Mouse (Mus musculus) spleen, adult 18-20 months (tissue): ENCODE data around the gene Uevld.
"Not testable (repeated sequence)": the region's sequence is repeated elsewhere in the genome, so short reads cannot be mapped to it uniquely, and the experiment has no call there.

Source experiments
- DNase-seq, 2 experiments: peaks; one replicate each; pipeline ENCODE4 v3.0.0; 2022; ENCODE audit warnings: mixed read lengths in 2 of 2

The Uevld gene

DNA sequence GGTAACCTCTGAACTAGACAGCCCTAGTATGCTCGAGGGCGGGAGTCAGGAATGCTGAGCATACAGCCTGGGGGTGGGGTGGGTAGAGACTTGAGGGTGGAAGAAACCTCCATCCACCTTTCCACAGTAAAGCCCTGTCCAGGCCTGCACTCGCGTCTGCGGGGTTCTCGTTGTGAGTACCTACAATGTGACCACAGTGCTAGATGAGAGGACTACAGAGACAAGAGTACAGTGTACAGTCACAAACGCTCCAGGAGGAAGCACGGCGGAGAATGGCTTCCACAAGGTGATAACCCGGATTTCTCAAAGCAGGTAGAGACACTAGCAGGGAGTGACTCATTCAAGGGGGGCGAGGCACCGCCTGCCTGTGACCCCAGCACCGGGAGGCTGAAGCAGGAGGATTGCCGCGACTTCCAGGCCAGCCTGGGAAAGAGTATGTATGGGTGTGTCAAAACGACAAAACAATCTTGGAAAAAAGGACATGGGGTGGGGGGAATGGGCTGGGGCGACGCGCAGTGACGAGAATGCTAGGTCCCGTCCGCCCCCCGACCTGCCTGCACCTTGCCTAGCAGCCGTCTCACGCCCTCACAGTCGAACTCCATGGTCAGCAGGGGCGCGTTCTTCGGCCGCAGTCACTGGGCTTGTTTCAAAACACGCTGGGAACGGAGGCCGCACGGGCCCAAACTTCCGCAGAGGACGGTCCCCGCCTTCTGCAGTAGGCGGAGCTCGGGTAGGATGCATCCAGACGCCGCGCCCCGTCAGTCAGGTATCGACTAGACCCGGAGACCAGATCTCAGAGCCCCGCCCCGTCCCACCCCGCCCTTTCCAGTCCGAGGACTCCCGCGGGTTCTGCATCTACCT, at the start of gene Uevld:
TSS of gene Uevld (minus strand) at position 697 of the 861 bp plus-strand sequence.
- DNase-seq: peak; percentile 78 to 90

- no peak for DNase-seq
Observed at GRCm38 (mm10) chr7:47007818-47008167, 49.5 kb upstream of the Uevld start.

GRCm38 (mm10) chr7:47007109-47007780, 48.9 kb upstream of the Uevld start:
- DNase-seq: no peak

DNA sequence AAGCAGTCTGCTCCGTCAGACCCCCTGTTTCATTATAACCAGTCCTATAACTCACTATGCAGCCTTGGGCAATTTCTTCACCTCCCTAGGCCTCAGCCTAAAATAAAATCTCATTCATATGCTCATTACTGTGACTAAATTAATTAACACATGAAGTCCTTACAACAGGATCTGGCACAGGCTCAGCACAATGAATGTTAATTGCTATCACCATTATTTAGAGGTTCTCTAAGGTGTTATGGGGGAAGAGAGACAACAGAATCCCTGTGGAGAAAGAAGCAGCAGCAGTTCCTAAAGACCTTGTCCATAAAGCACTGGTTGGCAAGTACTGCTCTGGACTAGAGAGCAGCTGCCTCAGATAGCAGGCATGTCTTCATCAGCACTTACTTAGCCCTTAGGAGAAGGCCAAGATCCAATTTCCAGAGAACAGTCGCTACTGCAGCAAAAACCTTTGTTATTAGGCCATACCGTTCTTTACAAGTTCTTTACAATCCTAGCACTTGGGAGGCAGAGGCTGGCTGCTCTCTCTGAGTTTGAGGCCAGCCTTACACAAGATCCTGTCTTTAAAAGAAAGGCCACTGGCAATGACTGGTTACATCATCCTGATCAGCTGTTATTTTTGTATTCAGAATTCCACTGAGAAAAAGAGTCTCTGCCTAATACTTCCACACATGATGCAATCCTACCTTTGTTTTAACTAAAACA, 45.2 kb upstream of the Uevld start:
- no peak for DNase-seq

DNA sequence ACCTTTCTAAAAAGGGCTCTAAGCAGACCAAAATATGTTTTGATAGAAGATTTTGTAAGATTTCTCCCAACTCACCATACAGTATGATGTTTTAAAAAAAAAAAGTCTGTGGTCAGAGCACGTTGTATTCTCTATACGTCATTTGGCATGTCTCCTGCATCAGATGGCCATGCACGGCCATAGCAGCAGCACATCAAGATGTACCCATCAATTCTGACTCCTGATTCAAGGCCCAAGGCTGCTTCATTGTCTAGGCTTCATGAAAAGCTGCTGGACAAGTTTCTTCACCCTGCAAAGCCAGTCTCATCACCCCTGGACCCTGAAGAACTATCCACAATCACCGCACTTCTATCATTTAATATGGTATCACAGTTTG, 43.6 kb upstream of the Uevld start:
- no peak for DNase-seq

- no peak for DNase-seq
Observed at GRCm38 (mm10) chr7:47001125-47001899, 43.0 kb upstream of the Uevld start.

DNA sequence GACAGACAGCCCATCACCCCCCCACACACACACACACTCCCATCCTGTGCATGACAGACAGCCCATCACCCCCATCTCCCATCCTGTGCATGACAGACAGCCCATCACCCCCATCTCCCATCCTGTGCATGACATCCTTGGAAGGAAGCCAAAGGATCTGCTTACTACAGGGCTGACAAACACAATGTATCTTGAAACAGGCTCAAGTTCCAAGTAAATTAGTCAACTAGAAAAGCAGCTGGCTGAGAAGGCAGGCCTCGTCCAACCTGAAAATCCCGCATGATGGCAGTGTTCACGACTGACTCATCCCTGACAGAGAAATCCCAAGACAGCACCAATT, 42.3 kb upstream of the Uevld start:
- no peak for DNase-seq

GRCm38 (mm10) chr7:46999983-47000643, 41.8 kb upstream of the Uevld start:
- DNase-seq: no peak

- DNase-seq: no peak
Observed at GRCm38 (mm10) chr7:46998942-46999341, 40.6 kb upstream of the Uevld start.

DNA sequence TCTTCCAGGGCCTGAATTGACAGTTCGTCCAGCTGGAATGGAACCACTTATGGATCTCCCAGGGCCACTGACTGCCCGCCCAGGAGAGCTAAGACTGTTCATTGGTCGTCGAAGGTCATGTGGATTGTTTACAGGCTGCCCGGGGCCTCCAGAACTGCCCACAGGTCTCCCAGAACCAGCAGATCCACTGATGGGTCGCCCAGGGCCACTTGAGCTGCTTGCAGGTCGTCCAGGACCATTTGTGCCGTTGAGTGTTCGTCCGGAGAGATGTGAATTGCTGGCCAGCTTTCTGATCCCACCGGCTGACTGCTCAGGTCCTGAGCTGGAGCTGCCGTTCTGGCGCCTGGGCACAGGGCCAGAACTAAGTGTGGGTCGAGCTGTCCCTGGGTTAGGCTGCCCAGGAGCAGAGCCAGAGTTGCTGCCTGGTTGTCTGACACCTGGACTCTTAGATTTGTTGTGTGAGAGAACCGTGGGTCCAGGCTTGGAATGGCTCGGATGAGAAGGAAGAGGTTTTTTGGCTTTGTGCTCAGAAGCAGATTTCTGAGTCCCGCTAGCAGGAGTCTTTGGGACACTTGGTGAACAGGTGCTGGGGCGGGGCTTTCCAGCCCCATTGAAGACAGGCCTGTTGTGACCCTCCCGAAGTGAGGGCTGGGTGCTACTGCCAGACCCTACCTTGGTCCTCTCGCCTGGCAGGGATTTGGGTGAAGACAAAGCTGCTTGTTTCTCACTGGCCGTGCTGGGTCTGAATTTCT, 39.5 kb upstream of the Uevld start:
- DNase-seq: no peak

DNA sequence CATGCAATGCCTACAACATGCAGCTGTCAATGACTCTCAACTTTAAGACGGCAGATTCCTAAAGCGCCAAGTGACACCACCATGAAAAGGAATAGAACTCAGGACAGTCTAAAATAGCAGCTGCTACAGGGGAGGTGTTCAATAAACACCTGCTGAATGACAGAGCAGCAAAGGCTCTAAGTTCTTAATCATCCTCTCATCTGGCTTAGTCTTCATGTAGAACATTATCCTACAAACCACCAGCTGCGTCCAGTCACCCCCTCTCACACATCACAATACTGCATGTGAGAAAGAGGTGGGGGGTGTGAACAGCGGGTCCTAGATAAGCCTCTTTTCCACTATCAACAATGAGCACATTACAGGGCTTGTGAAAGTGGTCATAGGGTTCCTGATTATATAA, 38.7 kb upstream of the Uevld start:
- DNase-seq: no peak

- DNase-seq: no peak
Observed at GRCm38 (mm10) chr7:46995558-46995957, 37.2 kb upstream of the Uevld start.

- DNase-seq: no peak
Observed at GRCm38 (mm10) chr7:46993079-46993478, 34.8 kb upstream of the Uevld start.

DNA sequence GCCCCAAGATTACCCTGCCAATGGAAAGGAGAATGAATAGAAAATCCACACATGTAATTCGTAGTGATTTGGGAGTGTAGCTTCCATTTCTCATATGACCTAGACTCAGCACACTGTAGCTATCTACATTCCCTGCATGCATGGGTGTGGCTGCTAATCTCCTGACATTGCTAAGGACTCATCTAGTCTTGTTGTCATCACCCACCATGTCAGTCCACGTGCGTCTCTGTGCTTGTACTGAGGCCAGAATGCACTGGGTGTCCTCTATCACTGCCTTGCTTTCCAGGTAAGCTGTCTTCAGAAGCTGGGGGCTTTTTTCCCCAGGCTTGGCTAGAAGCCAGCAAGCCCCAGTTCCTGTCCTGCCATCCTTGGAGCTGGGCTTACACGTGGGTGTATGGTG, 31.1 kb upstream of the Uevld start:
- not testable (repeated sequence) for DNase-seq

- DNase-seq: no peak
Observed at GRCm38 (mm10) chr7:46987073-46987472, 28.7 kb upstream of the Uevld start.

DNA sequence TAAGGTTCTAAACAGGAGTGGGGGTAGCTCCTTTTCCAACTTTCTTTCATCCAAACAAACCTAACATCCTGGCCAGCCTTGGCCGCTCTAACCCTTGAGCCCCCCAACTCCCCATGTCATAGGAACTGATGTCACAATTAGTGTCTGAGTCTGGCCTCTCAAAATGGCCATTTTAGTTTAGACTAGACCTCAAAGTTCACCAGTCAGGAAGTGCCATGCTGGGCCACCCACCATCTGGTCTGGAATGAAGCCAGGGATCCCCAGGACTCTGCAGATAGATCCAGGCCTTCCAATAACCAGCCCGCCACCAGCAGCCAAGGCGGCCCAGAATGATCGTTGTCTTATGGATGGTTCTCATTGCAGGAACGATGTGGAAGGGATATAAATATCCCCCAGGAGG, 28.3 kb upstream of the Uevld start:
- DNase-seq: no peak

DNA sequence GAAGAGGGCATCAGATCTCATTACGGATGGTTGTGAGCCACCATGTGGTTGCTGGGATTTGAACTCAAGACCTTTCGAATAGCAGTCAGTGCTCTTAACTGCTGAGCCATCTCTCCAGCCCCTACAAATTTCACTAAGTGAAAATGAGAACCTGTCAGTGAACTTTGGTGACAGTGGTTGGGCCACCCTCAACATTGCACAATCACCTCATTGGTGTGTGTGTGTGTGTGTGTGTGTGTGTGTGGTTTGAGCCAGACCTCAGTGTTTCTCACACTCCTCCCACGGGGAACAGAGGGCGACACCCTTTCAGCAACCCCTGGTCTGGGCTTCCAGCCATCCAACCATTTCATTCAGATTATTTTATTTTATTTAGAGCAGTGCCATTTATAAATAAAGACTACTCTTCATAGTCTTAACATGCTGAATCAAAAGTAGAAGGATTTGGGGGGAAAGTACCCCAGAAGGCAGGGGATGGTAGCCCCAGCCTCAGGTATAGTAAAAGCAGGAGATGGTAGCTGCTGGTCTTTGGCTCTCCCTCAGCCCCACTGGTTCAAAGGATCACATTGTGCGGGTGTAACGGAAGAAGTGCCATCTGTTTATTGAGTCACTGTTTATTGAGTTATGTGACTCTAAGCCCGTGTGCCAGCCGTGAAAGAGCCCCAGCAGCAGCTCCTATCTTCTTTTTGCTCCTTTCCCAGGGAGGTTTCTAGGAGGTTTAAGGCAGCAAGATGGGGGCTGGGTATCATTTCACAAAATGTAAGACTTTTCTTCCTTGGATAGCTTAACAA, 27.6 kb upstream of the Uevld start:
- DNase-seq: no peak

DNA sequence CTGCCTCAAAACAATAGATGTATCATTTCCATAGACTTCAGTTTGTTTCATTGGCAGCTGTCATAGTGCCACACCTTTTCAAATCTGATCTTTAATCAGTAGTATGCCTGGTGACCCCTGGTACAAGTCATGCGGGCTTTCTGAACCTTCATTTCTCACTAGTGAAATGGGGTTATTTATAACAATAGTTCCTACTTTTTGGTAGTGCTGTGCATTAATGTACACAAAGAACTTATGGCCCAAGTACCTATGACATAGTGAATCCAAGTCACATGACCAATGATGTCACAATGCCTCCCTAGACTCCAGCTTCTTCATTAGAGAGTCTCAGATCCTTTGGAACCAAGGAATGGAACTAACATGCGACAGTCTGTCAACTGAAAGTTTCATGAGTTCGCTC, 25.0 kb upstream of the Uevld start, which contains the start of gene Gm9999:
TSS of gene Gm9999 (plus strand) at position 301 of the 400 bp plus-strand sequence.
- DNase-seq: no peak

- no peak for DNase-seq
Observed at GRCm38 (mm10) chr7:46975456-46975855, 17.1 kb upstream of the Uevld start.

DNA sequence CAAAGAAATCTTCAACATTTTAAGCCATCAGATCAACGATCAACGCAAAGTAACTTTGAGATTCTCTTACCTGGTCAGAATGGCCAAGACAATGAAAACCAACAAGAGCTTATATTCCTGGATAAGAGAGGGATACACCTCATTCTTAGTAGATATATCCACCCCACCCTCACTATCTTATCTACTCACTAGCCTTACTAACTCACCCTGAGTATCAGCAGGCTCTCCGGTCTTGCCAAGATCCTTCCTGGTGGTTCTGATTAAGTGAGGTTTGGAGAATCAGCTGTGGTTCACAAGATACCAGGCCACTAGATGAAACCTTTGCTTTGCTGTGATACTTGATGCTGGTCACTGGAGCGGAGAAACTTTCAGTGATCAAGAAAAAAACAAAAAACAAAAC, 16.3 kb upstream of the Uevld start:
- DNase-seq: no peak

- DNase-seq: no peak
Observed at GRCm38 (mm10) chr7:46969898-46970297, 11.6 kb upstream of the Uevld start.
